Mouse (Mus musculus) midbrain, embryonic 16.5 days (tissue): ENCODE measurements at regions not wholly inside any gene's neighbourhood (a gene's known extent, or its start where the extent isn't known, plus 50 kb on each side); places are given as distances from the start of the nearest gene placed in this dataset.

ENCODE experiments used
- ATAC-seq: fragments of 200-750 bp; cut with Nextera tagmentation; 2 replicates; pipeline ENCODE4 v1.8.0; 2017; ENCODE audit warnings: moderate TSS enrichment
- H3K27ac ChIP-seq: fragments of 300-500 bp; sonication (generic); 2 replicates; pipeline ENCODE4 v1.5.1; 2014; ENCODE audit warnings: mild to moderate bottlenecking, low read length, mixed read lengths
- H3K27me3 ChIP-seq: fragments of 300-500 bp; sonication (generic); 2 replicates; pipeline ENCODE4 v1.6.1; 2014; ENCODE audit warnings: low read depth, low read length, mixed read lengths; ENCODE audit not compliant: control insufficient read depth, insufficient read depth
- H3K36me3 ChIP-seq: fragments of 300-500 bp; sonication (generic); 2 replicates; pipeline ENCODE4 v1.6.1; 2014; ENCODE audit warnings: mild to moderate bottlenecking, low read length, moderate library complexity, mixed read lengths; ENCODE audit not compliant: control insufficient read depth, insufficient read depth
- H3K4me1 ChIP-seq: fragments of 300-500 bp; sonication (generic); 2 replicates; pipeline ENCODE4 v1.6.1; 2014; ENCODE audit warnings: mild to moderate bottlenecking, low read length, mixed read lengths; ENCODE audit not compliant: control insufficient read depth, insufficient read depth
- H3K4me2 ChIP-seq: fragments of 300-500 bp; sonication (generic); 2 replicates; pipeline ENCODE4 v1.6.1; 2014; ENCODE audit warnings: mild to moderate bottlenecking, low read length, mixed read lengths
- H3K4me3 ChIP-seq: fragments of 300-500 bp; sonication (generic); 2 replicates; pipeline ENCODE4 v1.5.1; 2014; ENCODE audit warnings: low read depth, mild to moderate bottlenecking, low read length, moderate library complexity, mixed read lengths
- H3K9ac ChIP-seq: fragments of 300-500 bp; sonication (generic); 2 replicates; pipeline ENCODE4 v1.6.1; 2014; ENCODE audit warnings: low read depth, low read length, mixed read lengths
- H3K9me3 ChIP-seq: fragments of 300-500 bp; sonication (generic); replicated peaks from 2 replicates; pipeline ENCODE4 v1.6.1; 2014; ENCODE audit warnings: mild to moderate bottlenecking, low read length, mixed read lengths; ENCODE audit not compliant: control insufficient read depth, poor library complexity, severe bottlenecking
- WGBS: fragments of 180-500 bp; shearing (Covaris S2); extraction: QIAGEN DNeasy Blood & Tissue Kit; methylation state at CpG from one replicate; pipeline ENCODE4 v1.1.7; 2014; 5-methylcytosine and 5-hydroxymethylcytosine counted together

DNA sequence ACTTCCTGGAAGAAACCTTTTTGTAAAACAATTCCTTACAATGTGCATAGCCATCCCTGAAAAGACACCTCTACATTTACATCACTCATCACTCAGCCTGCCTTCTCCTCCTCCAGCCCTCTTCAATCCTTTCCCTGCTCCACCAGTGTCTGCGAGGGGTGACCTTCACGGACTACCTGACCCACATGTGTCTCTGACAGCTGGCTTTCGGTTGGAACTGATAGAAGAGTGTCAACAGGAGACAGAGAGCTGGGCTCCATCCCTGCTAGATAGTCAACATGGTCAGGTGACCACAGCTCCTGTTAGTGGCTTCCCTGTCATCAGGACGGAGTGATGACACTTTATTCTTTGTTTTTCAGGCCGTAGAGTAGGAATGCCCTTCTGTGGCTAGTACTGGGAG lies 72.4 kb upstream of the Lhcgr start:
- WGBS = 86% methylated on average over 5 of the region's 5 CpGs
- Histone ChIP-seq H3K4me2 (no peak overlapping the region), H3K4me3 (no peak overlapping the region), H3K9ac (no peak overlapping the region), H3K27ac (no peak overlapping the region), H3K4me1 (no peaks in the 10 kb centered on the region), H3K36me3 (no peaks in the 10 kb centered on the region), H3K9me3 (no peaks in the 10 kb centered on the region), H3K27me3 (no peaks in the 10 kb centered on the region)
- ATAC-seq = no peak

DNA sequence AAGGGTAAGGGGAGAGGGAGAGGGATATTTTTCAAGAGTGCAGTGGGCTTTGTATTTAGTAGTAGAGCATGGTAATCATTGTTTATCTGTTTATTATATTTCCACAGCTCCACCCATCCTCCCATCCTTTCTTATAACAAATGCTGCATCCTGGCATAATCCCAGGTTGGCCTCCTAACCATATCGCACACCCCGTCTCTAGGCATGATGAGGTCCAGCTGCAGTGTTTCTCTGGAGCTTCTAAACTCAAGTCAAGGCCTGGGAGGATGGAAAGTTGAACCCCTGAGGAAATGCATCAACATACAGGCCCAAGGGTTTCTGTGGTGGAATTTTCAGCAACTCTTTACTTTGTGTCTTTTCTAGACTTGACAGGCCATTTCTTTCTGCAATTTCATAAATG lies 69.3 kb upstream of the Lhcgr start:
- no peak for ATAC-seq

DNA sequence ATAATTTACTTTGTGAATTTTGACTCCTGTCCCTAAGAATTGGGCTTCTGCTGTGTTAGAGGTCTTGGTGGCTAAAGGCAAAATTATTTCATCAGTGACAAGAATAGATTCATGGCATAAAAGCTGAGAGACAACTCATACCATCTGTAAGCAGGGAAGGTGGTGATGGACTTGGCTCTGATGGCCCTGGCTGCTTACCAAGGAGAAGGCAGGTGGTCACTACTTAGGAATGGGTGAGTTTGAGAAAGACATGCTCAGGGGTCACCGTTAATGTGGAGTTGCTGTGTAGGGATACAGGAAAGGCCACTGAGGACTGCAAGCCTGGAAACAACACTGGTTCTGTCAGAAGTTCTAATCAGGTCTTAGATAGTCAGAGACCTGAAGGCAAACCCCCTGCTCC lies 68.8 kb upstream of the Lhcgr start:
- Histone ChIP-seq H3K9me3 (no peaks in the 10 kb centered on the region), H3K27ac (no peak overlapping the region), H3K9ac (no peak overlapping the region), H3K4me3 (no peak overlapping the region), H3K27me3 (no peaks in the 10 kb centered on the region), H3K36me3 (no peaks in the 10 kb centered on the region), H3K4me2 (no peak overlapping the region), H3K4me1 (no peaks in the 10 kb centered on the region)
- ATAC-seq = no peak
- 96% methylated on average over 1 of the region's 1 CpGs for WGBS

More for the DNA sequence above, 69.3 kb upstream of the Lhcgr start:
- Histone ChIP-seq H3K4me1 (no peaks in the 10 kb centered on the region), H3K4me2 (no peak overlapping the region), H3K9me3 (no peaks in the 10 kb centered on the region), H3K27ac (no peak overlapping the region), H3K4me3 (no peak overlapping the region), H3K27me3 (no peaks in the 10 kb centered on the region), H3K9ac (no peak overlapping the region), H3K36me3 (no peaks in the 10 kb centered on the region)
- 94% methylated on average over 2 of the region's 2 CpGs for WGBS

DNA sequence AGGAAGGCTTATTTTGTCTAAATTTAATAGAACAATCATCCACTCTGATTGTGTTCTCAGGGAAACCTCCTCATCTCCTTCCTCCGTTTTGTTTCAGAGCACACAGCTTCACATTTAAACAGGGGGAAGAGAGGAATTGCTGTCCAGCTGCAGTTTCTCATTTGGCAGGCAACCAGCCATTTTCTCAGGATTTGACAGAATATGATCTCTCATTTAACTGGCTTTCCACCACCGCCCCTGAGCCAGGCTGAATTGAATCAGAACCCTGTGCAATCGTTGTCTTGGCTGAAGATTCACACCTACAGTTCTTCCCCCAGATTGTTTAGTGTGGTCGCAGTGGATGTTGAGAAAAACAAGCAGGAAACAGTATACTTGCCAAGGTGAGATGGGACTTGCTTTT lies 66.9 kb upstream of the Lhcgr start:
- H3K4me2 ChIP-seq = no peak overlapping the region
- WGBS = 56% methylated on average over 4 of the region's 4 CpGs
- ATAC-seq = no peak
- no peak overlapping the region for H3K9ac ChIP-seq
- no peak overlapping the region for H3K4me3 ChIP-seq
- H3K36me3 ChIP-seq = no peaks in the 10 kb centered on the region
- no peaks in the 10 kb centered on the region for H3K27me3 ChIP-seq
- no peak overlapping the region for H3K27ac ChIP-seq
- H3K4me1 ChIP-seq = no peaks in the 10 kb centered on the region
- H3K9me3 ChIP-seq = no peaks in the 10 kb centered on the region

DNA sequence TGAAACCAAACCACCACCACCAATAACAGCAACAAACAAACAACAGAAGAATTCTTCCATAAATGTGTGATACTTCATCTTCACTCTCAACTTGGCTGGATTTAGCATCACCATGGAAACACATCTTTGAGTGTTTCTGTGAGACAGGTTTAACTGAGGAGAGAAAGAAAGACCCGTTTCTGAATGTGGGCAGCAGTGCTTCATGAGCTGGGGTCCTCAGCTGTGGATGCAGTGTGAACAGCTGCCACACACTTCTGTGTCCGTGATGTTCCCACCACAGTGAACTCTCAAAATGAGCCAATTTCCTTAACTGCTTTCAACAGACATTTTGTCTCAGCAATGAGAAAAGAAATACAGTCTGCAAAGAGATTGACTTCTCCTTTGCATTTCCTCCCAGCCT lies 55.5 kb upstream of the Lhcgr start:
- ATAC-seq = no peak
- Histone ChIP-seq H3K9ac (no peak overlapping the region), H3K36me3 (no peaks in the 10 kb centered on the region), H3K4me2 (no peak overlapping the region), H3K27me3 (no peaks in the 10 kb centered on the region), H3K27ac (no peak overlapping the region), H3K4me3 (no peak overlapping the region), H3K9me3 (no peaks in the 10 kb centered on the region), H3K4me1 (no peaks in the 10 kb centered on the region)
- WGBS = 48% methylated on average over 2 of the region's 2 CpGs

DNA sequence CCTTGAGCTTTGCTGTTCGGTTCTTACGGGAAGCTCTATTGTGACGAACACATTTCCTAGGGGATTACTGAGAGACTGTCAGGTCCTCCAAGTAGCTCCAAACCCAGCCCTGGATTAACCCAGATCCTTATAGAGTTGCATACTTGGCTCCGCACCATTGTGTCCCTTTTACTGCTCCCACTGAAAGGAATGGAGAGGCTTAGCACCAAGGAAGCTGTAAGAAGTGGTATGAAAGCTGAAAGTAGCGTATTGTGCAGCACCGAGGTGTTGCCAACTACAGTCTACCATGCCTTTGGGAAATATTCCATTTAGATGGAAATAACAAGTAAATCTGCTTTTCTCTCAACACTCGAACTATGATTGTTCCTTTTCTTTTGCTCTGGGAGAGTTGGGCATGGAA lies 53.5 kb upstream of the Lhcgr start:
- Histone ChIP-seq H3K4me3 (no peak overlapping the region), H3K4me2 (no peak overlapping the region), H3K4me1 (no peaks in the 10 kb centered on the region), H3K9me3 (no peaks in the 10 kb centered on the region), H3K27me3 (no peaks in the 10 kb centered on the region), H3K27ac (no peak overlapping the region), H3K36me3 (no peaks in the 10 kb centered on the region), H3K9ac (no peak overlapping the region)
- ATAC-seq = peak; percentile 76
- 51% methylated on average over 7 of the region's 7 CpGs for WGBS
